Mouse (Mus musculus) cerebellum, adult 9-10 months (tissue): ENCODE data around the gene Lrrfip2.

Source experiments
- DNase-seq: peaks from one replicate; pipeline ENCODE4 v3.0.0; 2022

Lrrfip2 gene

DNA sequence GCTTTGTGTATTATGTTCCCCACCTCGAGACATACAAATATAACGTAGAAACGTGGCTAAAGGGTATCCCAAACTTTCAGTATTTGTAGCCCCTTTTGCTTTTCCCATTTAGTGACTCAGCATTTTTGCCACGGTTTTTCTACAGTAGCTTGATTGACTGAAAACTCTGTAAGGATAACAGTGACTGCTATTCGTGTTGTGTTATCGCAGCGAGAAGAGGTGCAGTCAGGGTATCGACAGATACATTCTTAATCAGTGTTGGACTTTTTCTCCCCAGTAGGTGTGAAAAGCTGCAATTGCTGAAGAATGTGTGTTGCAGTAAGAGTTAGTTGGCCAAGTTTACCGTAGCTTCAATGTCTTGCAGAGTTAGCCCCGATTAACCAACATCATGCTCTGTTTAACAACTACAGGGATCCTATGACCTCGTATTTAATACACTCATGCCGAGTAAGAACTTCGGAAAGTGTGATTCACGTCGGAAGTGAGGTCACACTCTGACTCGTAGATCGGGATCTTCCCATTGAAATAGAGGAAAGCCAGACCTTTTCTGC lies 1.6 kb downstream of the Lrrfip2 start:
- DNase-seq = no peak

- DNase-seq = no peak
These were observed 5.1 kb downstream of the Lrrfip2 start for GRCm38 (mm10) chr9:111122446-111122845.

DNA sequence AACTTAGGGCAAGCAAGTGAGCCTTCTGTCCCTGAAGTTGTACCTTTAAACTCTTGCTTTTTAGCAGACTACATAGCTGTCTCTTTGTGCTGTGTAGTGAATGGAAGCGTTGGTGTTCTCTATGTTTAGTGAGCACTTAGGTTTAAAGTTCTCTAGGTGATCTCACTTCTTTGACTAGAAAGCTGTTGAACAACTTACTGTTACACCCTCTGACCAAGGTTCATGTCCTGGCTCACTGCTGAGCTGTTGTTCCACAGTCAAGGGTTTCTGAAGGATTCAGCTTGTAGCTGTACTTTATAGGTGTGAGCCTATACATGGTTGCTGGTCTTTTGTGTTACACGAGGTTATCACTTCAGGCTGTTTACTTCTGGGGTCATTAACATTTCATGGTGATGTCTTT lies 5.9 kb downstream of the Lrrfip2 start:
- no peak for DNase-seq

GRCm38 (mm10) chr9:111124440-111124839 lies 7.0 kb downstream of the Lrrfip2 start:
- no peak for DNase-seq

- DNase-seq = no peak
These were observed 9.3 kb downstream of the Lrrfip2 start for GRCm38 (mm10) chr9:111126735-111127134.

DNA sequence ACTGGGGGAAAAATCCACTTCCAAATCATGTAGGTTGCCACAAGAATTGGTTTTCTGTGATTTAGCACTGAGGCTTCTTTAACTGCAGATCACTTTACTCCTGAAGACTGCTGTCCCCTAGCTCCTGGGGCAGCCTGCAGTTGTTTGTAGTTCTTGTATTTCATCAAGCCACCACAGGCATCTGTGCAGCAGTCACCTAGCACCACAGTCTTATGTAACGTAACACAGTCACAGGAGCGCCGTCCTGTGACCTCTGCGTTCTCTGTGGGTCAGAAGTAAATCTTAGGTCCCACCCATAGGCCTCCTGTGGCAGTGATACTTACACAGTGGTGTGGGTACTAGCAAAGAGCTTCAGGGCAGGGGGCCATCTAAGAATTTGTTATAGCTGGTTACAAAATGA lies 10.4 kb downstream of the Lrrfip2 start:
- no peak for DNase-seq

- DNase-seq = no peak
These were observed 12.7 kb downstream of the Lrrfip2 start for GRCm38 (mm10) chr9:111130126-111130525.

DNA sequence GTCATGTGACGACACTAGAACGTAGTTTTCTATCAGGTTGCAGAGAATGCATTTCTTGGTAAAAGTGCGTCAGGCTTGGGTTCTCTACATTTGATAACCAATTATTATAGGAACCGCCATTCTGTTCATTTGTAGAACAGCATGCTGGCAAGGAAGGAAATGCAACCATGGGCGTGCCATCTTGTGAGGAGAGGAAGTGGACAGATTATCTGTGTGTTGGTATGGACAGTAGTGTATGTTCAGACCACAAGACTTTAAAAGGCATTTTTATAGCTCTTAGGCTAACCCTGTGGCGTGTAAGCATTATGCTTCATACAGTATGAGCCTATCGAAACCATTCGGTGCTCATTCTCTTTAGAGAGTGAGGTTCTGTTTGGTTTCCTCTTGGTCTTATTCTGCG lies 20.8 kb downstream of the Lrrfip2 start:
- no peak for DNase-seq

DNA sequence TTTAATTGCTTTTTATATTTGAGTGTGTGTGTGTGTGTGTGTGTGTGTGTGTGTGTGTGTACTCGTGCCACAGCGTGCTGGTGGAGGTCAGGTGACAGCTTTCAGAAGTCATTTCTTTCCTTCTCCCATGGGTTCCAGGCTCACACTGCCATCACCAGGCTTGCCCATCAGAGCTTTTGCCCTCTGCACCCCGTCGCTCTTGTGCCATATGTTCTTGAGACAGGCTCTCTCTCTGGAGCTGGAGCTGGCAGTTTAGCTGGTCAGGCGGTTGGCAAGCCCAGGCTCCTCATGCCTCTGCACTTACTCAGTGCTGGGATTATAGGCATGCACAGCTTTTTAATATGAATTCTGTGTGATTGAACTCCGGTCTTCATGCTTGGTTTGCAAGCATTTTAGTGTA lies 25.3 kb downstream of the Lrrfip2 start:
- DNase-seq = peak; percentile 79

DNA sequence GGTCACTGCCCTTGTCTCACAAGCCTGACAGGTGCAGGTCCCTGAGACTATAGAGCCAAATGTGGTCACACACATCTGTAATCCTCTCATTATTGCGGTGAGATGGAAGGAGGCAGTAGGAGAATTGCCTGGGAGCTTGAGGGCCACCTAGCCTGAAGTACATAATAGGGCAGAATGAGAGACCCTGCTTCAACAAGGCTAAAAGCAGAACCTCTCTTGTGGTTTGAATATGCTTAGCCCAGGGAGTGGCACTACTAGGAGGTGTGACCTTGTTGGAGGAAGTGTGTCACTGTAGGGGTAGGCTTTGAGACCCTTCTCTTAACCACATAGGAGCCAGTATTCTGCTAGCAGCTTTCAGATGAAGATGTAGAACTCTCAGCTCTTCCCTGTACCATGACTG lies 26.0 kb downstream of the Lrrfip2 start:
- no peak for DNase-seq

- no peak for DNase-seq
These were observed 27.3 kb downstream of the Lrrfip2 start for GRCm38 (mm10) chr9:111144711-111145110.

DNA sequence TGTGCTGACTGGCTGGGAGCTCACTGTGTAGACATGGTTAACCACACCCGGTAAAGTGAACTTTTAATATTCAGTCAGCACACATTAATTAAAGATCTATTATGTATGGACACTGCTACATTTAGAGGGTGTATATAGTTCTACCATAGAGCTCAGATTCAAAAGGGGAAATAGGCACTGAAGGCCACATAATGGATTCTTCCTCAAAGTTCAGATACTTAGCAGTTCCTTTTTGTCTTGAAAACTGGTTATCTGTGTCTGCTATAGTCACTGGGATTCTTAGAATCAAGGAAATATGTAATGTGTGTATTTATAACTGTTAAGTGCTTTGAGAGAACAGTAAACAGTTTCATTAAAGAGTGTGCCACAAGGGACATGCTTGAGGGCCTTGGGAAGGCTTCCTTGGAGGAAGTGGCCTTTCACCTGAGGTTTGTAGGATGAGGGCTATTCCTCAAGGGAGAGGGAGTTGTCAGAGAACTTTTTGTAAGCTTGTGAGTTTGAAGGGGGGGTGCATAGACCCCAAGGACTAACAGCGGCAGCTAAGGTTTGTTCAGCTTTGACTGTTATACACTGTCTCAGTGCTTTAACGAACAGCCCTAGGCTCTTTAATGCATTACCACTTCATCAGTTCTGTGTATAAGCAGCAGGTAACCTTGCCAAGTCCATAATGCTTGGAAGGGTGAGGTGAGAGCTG lies 28.3 kb downstream of the Lrrfip2 start:
- no peak for DNase-seq

- DNase-seq = no peak
These were observed 28.9 kb downstream of the Lrrfip2 start for GRCm38 (mm10) chr9:111146216-111146798.

DNA sequence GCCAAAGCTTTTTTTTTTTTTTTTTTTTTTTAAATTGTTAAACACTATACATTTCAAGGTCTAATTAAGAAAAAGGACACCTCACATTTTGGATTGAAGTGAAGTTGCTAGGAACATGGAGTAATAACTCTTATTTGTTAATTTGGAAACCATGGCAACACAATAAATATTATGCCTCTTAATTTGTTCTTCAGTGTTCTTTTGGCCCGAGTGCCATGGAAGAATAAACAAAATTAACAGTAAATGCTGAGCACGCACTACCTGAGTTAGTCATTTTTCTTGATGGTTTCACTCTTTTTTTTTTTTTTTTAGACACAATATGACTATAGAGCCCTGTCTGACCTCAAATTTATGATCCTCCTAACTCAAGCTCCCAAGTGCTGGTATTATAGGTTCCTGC lies 30.6 kb downstream of the Lrrfip2 start:
- DNase-seq = no peak

GRCm38 (mm10) chr9:111148414-111148813 lies 31.0 kb downstream of the Lrrfip2 start:
- DNase-seq = no peak

GRCm38 (mm10) chr9:111149188-111149945 lies 32.0 kb downstream of the Lrrfip2 start:
- no peak for DNase-seq

- no peak for DNase-seq
These were observed 35.0 kb downstream of the Lrrfip2 start for GRCm38 (mm10) chr9:111152314-111152897.

DNA sequence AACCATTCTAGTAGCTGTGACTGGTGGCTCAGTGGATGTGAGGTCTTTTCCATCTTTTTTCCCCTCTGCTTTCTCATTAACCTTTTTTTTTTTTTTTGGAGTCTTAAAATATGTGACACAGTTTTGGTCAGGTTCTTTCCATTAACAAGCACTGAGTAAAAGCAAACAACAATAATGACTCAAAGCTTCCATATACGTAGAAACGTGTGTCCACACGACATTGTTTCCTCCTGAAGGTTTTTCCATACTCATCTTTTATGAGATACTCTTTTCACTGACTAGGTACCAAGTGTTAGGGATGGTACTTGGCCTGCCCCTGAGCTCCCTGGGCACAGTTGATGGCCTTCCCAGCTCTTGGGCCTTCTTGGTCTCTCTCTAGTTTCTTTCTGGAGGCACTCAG lies 35.6 kb downstream of the Lrrfip2 start:
- DNase-seq = no peak

DNA sequence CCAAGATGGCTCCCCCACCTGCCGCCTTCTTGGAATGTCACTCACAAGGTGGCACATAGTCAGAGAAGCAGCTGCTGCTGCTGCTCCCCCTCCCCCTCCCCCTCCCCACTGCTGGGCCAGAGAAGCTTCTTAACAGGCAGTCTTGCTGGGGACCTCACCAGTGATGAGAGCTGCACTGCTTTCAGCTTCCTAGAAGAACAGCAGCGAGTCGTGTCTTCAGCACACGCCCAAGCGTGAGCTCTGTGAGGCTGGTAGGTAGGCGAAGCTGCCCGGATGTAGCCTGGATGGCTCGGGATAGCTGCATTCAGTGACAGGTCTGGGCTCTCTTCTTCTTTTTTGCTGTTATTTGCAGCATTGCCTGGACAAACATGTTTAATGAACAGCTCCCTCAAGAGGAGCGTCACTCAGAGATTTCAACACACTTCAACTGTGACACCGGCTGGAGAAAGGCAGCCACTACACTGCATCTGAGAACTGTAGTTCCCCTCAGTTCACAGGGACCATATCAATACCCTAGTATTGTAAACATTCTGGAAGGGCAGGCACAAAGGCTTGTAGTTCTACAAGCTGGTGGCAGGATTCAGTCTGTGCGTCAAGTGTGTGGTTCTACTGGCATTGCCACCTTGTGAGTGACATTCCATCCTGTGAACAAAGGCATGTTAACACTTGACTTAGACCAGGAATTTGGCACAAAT lies 38.5 kb downstream of the Lrrfip2 start:
- DNase-seq = no peak

- no peak for DNase-seq
These were observed 42.2 kb downstream of the Lrrfip2 start for GRCm38 (mm10) chr9:111159562-111159961.

- DNase-seq = no peak
These were observed 43.8 kb downstream of the Lrrfip2 start for GRCm38 (mm10) chr9:111161213-111161612.

DNA sequence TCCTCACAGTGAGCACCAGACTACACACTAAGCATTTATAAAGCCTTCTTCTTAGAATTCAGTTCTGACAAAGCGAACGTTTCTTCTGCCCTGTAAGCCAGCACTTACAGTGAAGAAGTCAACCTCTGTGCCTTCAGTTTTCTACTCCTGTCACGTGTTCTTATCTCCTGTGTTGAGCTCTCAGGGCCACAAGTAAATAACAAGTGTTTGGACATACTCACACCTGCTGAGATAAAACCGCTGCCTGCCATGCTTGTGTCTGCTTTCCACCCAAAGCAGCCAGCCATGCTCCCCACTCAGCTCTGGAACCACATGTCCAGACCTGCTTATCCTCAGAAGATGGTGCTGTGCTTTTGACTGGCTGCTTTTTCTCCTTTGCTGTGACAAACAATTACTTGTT lies 49.2 kb downstream of the Lrrfip2 start:
- DNase-seq = no peak

- no peak for DNase-seq
These were observed 53.0 kb downstream of the Lrrfip2 start for GRCm38 (mm10) chr9:111170430-111170829.
